Mouse (Mus musculus) gastrocnemius, postnatal 14 days (tissue): ENCODE results near the gene Marveld2. TPM values are rescaled to one million over a fixed set of nuclear protein-coding genes. Genes with fewer than 3 reads are reported as not detected.

Experiments
- DNase-seq: peaks from one replicate; pipeline ENCODE4 v3.0.0; 2021; ENCODE audit warnings: mixed read lengths
- intact Hi-C: fragments of 180-260 bp; cut with DNase I; formaldehyde crosslinking; loops from one replicate; pipeline ENCODE4 v1.15.1; 2025; ENCODE audit warnings: low total_unique reads
- total RNA-seq, 2 experiments: library from RNA; stranded (reverse); gene quantifications; 2 replicates each; pipeline ENCODE4 v1.2.3; 2021

Marveld2 gene
- total RNA-seq, 2 experiments from 2014 or later, result 0.35 to 0.86 TPM

- peak; percentile 5 for DNase-seq
- intact Hi-C loops, result no loop called here
These were observed 65.3 kb downstream of the Marveld2 start for GRCm38 (mm10) chr13:100551371-100552008.

- no peak for DNase-seq
- intact Hi-C loops, result no loop called here
These were observed 69.5 kb downstream of the Marveld2 start for GRCm38 (mm10) chr13:100547269-100547668.

Other genes with a start within 250 kb of the Marveld2 start
- gene Naip1, start 164.1 kb downstream of the Marveld2 start, total RNA-seq, result not detected
- gene Gtf2h2, start 124.4 kb downstream of the Marveld2 start, total RNA-seq, result 10 to 100 TPM; 21.9 to 26.2 TPM
- gene Ocln, start 64.3 kb downstream of the Marveld2 start, total RNA-seq, result under 1 TPM; 0.18 to 0.51 TPM
- 10 to 100 TPM; 53.7 to 59.6 TPM for gene Ak6, start 34.0 kb upstream of the Marveld2 start, total RNA-seq
- gene Rad17, start 34.1 kb upstream of the Marveld2 start, total RNA-seq, result 1 to 10 TPM; 8.3 to 9.0 TPM
- 1 to 10 TPM; 4.5 to 7.7 TPM for gene Taf9, start 34.6 kb upstream of the Marveld2 start, total RNA-seq
- gene Ccdc125, start 52.7 kb upstream of the Marveld2 start, total RNA-seq, result under 1 TPM; 0.62 to 0.76 TPM
- gene Cdk7, start 114.0 kb upstream of the Marveld2 start, total RNA-seq, result 10 to 100 TPM; 14.3 to 17.0 TPM
- gene Mrps36, start 127.7 kb upstream of the Marveld2 start, total RNA-seq, result 100 to 1,000 TPM; 124 to 151 TPM
- gene Cenph, start 158.9 kb upstream of the Marveld2 start, total RNA-seq, result under 1 TPM; 0.66 to 0.76 TPM
- 1 to 10 TPM; 4.2 to 4.3 TPM for gene Ccnb1, start 169.6 kb upstream of the Marveld2 start, total RNA-seq
- 10 to 100 TPM; 14.9 to 15.6 TPM for gene Slc30a5, start 216.5 kb upstream of the Marveld2 start, total RNA-seq